Mouse (Mus musculus) limb, embryonic 14.5 days (tissue): ENCODE measurements around the gene Psmd5. TPM values are rescaled to one million over a fixed set of nuclear protein-coding genes. Genes with fewer than 3 reads are reported as not detected.
"Not testable (repeated sequence)": the region's sequence is repeated elsewhere in the genome, so short reads cannot be mapped to it uniquely, and the experiment has no call there.

Experiments
- ATAC-seq: fragments of 200-750 bp; cut with Nextera tagmentation; 2 replicates; pipeline ENCODE4 v1.8.0; 2017; ENCODE audit warnings: low read depth, moderate number of reproducible peaks, moderate TSS enrichment; ENCODE audit not compliant: low FRiP score
- DNase-seq: peaks from one replicate; pipeline ENCODE4 v3.0.0-alpha.2; 2015; ENCODE audit warnings: low spot score
- H3K27ac ChIP-seq: fragments of 300-500 bp; sonication (generic); replicated peaks from 2 replicates; pipeline ENCODE4 v1.5.1; 2014; ENCODE audit warnings: low read depth, mild to moderate bottlenecking, low read length, moderate library complexity, mixed read lengths
- H3K27me3 ChIP-seq: fragments of 300-500 bp; sonication (generic); 2 replicates; pipeline ENCODE4 v1.6.1; 2014; ENCODE audit warnings: low read length, mixed read lengths; ENCODE audit not compliant: control insufficient read depth, insufficient read depth
- H3K36me3 ChIP-seq: fragments of 300-500 bp; sonication (generic); 2 replicates; pipeline ENCODE4 v1.6.1; 2014; ENCODE audit warnings: mild to moderate bottlenecking, low read length, moderate library complexity, mixed read lengths; ENCODE audit not compliant: control insufficient read depth, insufficient read depth
- H3K4me1 ChIP-seq: fragments of 300-500 bp; sonication (generic); 2 replicates; pipeline ENCODE4 v1.6.1; 2014; ENCODE audit warnings: antibody characterized with exemption, low read length, mixed read lengths; ENCODE audit not compliant: control insufficient read depth, insufficient read depth
- H3K4me2 ChIP-seq: fragments of 300-500 bp; sonication (generic); replicated peaks from 2 replicates; pipeline ENCODE4 v1.6.1; 2014; ENCODE audit warnings: low read depth, mild to moderate bottlenecking, low read length, moderate library complexity; ENCODE audit not compliant: severe bottlenecking
- H3K4me3 ChIP-seq: fragments of 300-500 bp; sonication (generic); replicated peaks from 2 replicates; pipeline ENCODE4 v1.5.1; 2014; ENCODE audit warnings: low read length
- H3K9ac ChIP-seq: fragments of 300-500 bp; sonication (generic); 2 replicates; pipeline ENCODE4 v1.6.1; 2014; ENCODE audit warnings: mild to moderate bottlenecking, low read depth, low read length, moderate library complexity; ENCODE audit not compliant: severe bottlenecking
- H3K9me3 ChIP-seq: fragments of 300-500 bp; sonication (generic); 2 replicates; pipeline ENCODE4 v1.6.1; 2016; ENCODE audit warnings: low read length; ENCODE audit not compliant: control insufficient read depth
- POLR2A ChIP-seq: fragments of 200-500 bp; IDR thresholded peaks from 2 replicates; pipeline ENCODE4 v1.8.0; 2012; ENCODE audit warnings: inconsistent platforms, mild to moderate bottlenecking, moderate library complexity, borderline replicate concordance; ENCODE audit not compliant: insufficient read depth, insufficient read length; ENCODE audit errors: extremely low read depth
- WGBS: fragments of 180-500 bp; shearing (Covaris S2); extraction: QIAGEN DNeasy Blood & Tissue Kit; methylation state at CpG from one replicate; pipeline ENCODE4 v1.1.7; 2014; 5-methylcytosine and 5-hydroxymethylcytosine counted together
- polyA plus RNA-seq, 2 experiments: library from polyadenylated mRNA; depleted of rRNA in 1 of 2; stranded (reverse) in 1 of 2; unstranded in 1 of 2; fragments of >200 nt; fragmentation: Nextera tagmentation in 1 of 2; extraction: Ambion mirVana in 1 of 2; gene quantifications; 2 replicates each; pipeline versions ENCODE4 v1.2.1 to v1.2.3; 2012 to 2014

The Psmd5 gene
- polyA plus RNA-seq, 2 experiments, result 50.5 to 105 TPM

GRCm38 (mm10) chr2:34826460-34827231 is 48.1 kb downstream of the Psmd5 start:
- TF ChIP-seq POLR2A, result no peak

GRCm38 (mm10) chr2:34825827-34826459 is 48.8 kb downstream of the Psmd5 start, which contains the start of gene Fbxw2:
TSS of gene Fbxw2 (minus strand) at chr2:34826311.
- Histone ChIP-seq H3K27ac (peak within 1 kb of the TSS; percentile 70; the same call in 1 of the 2 replicates), H3K27me3 (no peaks in the 10 kb centered on the region), H3K4me3 (peak within 1 kb of the TSS; percentile 88), H3K4me1 (peaks cover 9% of the 10 kb centered on the region), H3K9me3 (no peaks in the 10 kb centered on the region; the same call in 1 of the 2 replicates), H3K9ac (peak within 1 kb of the TSS; percentile 97), H3K4me2 (peak within 1 kb of the TSS; percentile 64), H3K36me3 (peaks cover 15% of the 10 kb centered on the region)
- ATAC-seq (peak; percentile 96), DNase-seq (peak; percentile 93)
- peak; percentile 35; the same call in 1 of the 2 replicates for TF ChIP-seq POLR2A
- WGBS, result under 1% methylated on average over 42 of the region's 57 CpGs

More at GRCm38 (mm10) chr2:34826460-34827231, 48.1 kb downstream of the Psmd5 start:
- H3K4me1 ChIP-seq, result peaks cover 9% of the 10 kb centered on the region
- ATAC-seq, result peak; percentile 16; the same call in 1 of the 2 replicates
- H3K4me3 ChIP-seq, result peak overlapping the region; percentile 88
- H3K36me3 ChIP-seq, result peaks cover 10% of the 10 kb centered on the region
- DNase-seq, result no peak
- H3K9ac ChIP-seq, result peak overlapping the region; percentile 97
- H3K4me2 ChIP-seq, result peak overlapping the region; percentile 64
- 39% methylated on average over 20 of the region's 21 CpGs for WGBS
- H3K9me3 ChIP-seq, result no peaks in the 10 kb centered on the region; the same call in 1 of the 2 replicates
- H3K27ac ChIP-seq, result peak overlapping the region; percentile 70; the same call in 1 of the 2 replicates
- H3K27me3 ChIP-seq, result no peaks in the 10 kb centered on the region

GRCm38 (mm10) chr2:34818492-34818891 is 56.3 kb downstream of the Psmd5 start:
- WGBS, result 91% methylated on average over 2 of the region's 2 CpGs
- no peak for DNase-seq
- H3K36me3 ChIP-seq, result peaks cover 58% of the 10 kb centered on the region

GRCm38 (mm10) chr2:34815893-34816292 is 58.9 kb downstream of the Psmd5 start:
- H3K36me3 ChIP-seq, result peaks cover 67% of the 10 kb centered on the region
- 100% methylated on average over 2 of the region's 2 CpGs for WGBS
- H3K27ac ChIP-seq, result not testable (repeated sequence)

More at GRCm38 (mm10) chr2:34818492-34818891, 56.3 kb downstream of the Psmd5 start:
- Histone ChIP-seq H3K27ac (no peak overlapping the region), H3K4me1 (no peaks in the 10 kb centered on the region), H3K4me2 (no peak overlapping the region), H3K9ac (no peak overlapping the region), H3K4me3 (no peak overlapping the region), H3K9me3 (no peaks in the 10 kb centered on the region), H3K27me3 (no peaks in the 10 kb centered on the region)
- no peak for TF ChIP-seq POLR2A
- no peak for ATAC-seq

GRCm38 (mm10) chr2:34812706-34813105 is 62.1 kb downstream of the Psmd5 start:
- WGBS, result 85% methylated on average over 7 of the region's 7 CpGs
- Histone ChIP-seq H3K4me3 (no peak overlapping the region), H3K27me3 (no peaks in the 10 kb centered on the region), H3K36me3 (peaks cover 73% of the 10 kb centered on the region), H3K9ac (no peak overlapping the region), H3K4me1 (no peaks in the 10 kb centered on the region), H3K27ac (no peak overlapping the region), H3K4me2 (no peak overlapping the region), H3K9me3 (no peaks in the 10 kb centered on the region)
- DNase-seq (no peak), ATAC-seq (no peak)
- no peak for TF ChIP-seq POLR2A

More at GRCm38 (mm10) chr2:34815893-34816292, 58.9 kb downstream of the Psmd5 start:
- not testable (repeated sequence) for H3K4me2 ChIP-seq, H3K4me3 ChIP-seq, DNase-seq, ATAC-seq, H3K9ac ChIP-seq, H3K4me1 ChIP-seq, H3K9me3 ChIP-seq, H3K27me3 ChIP-seq
